Mouse (Mus musculus) urinary bladder, postnatal 14 days (tissue): ENCODE data around the gene Rnf126.

Experiments used
- DNase-seq: peaks from one replicate; pipeline ENCODE4 v3.0.0; 2021; ENCODE audit warnings: low spot score

The Rnf126 gene

GRCm38 (mm10) chr10:79729357-79729965 is 37.3 kb downstream of the Rnf126 start:
- no peak for DNase-seq

- DNase-seq: no peak
These were observed 38.2 kb downstream of the Rnf126 start for GRCm38 (mm10) chr10:79728323-79729249.

GRCm38 (mm10) chr10:79726090-79726489 is 40.7 kb downstream of the Rnf126 start:
- peak; percentile 42 for DNase-seq

- no peak for DNase-seq
These were observed 43.1 kb downstream of the Rnf126 start for GRCm38 (mm10) chr10:79723692-79724091.

GRCm38 (mm10) chr10:79723047-79723446 is 43.7 kb downstream of the Rnf126 start:
- no peak for DNase-seq

- no peak for DNase-seq
These were observed 45.7 kb downstream of the Rnf126 start for GRCm38 (mm10) chr10:79721089-79721488.

GRCm38 (mm10) chr10:79717640-79718357 is 49.0 kb downstream of the Rnf126 start:
- DNase-seq: peak; percentile 78

GRCm38 (mm10) chr10:79716988-79717355 is 49.8 kb downstream of the Rnf126 start:
- DNase-seq: no peak

- DNase-seq: no peak
These were observed 50.3 kb downstream of the Rnf126 start, which contains the start of gene Hcn2 for GRCm38 (mm10) chr10:79716254-79716987. Hcn2 (plus strand) TSS chr10:79716634.

GRCm38 (mm10) chr10:79714996-79715395 is 51.8 kb downstream of the Rnf126 start:
- DNase-seq: no peak

GRCm38 (mm10) chr10:79713163-79713562 is 53.6 kb downstream of the Rnf126 start:
- no peak for DNase-seq

GRCm38 (mm10) chr10:79712499-79713126 is 54.1 kb downstream of the Rnf126 start:
- DNase-seq: peak; percentile 83

- no peak for DNase-seq
These were observed 54.7 kb downstream of the Rnf126 start for GRCm38 (mm10) chr10:79712029-79712428.

GRCm38 (mm10) chr10:79709307-79709706 is 57.4 kb downstream of the Rnf126 start:
- no peak for DNase-seq

GRCm38 (mm10) chr10:79708668-79709067 is 58.1 kb downstream of the Rnf126 start:
- DNase-seq: no peak
